Mouse (Mus musculus): ENCODE results near the gene Smim27.

DNA sequence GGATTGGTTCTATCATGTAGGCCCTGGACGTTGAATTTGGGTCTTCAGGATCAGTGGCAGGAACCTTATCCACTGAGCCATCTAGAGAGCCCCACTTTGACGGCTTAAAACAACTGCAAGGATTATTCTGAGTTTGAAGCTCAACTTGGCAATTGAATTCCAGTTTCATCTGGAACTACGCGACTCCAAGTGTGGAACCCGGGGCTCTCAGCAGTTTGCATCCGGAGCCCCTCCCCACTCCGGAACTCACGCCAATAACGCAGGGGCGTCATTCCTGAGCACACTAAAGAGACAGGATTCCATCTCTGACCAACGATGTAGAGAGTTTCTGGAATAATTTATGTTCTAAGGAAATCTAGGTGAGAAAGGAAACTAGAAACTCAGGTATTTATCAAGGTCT, 42.2 kb upstream of the Smim27 start:
- TF ChIP-seq CTCF (IDR thresholded peaks at IDR 0.05; ENCODE audit: insufficient read depth, low read length) (no peak), POLR2A (IDR thresholded peaks at IDR 0.05; ENCODE audit: borderline replicate concordance, extremely low read depth, low read depth, low read length) (no peak)

All from lung, adult 2 months (tissue).